Mouse (Mus musculus) spleen, adult 2 months (tissue): ENCODE results near the gene Tnp1.

Experiments
- CTCF ChIP-seq: fragments of 200-500 bp; IDR thresholded peaks from 2 replicates; pipeline ENCODE4 v1.5.1; 2011; ENCODE audit warnings: mild to moderate bottlenecking, inconsistent platforms; ENCODE audit not compliant: insufficient read depth, insufficient read length, insufficient replicate concordance; ENCODE audit errors: extremely low read depth
- POLR2A ChIP-seq: fragments of 200-500 bp; IDR thresholded peaks from 2 replicates; pipeline ENCODE4 v1.6.1; 2011; ENCODE audit warnings: low read depth, low read length, inconsistent platforms

DNA sequence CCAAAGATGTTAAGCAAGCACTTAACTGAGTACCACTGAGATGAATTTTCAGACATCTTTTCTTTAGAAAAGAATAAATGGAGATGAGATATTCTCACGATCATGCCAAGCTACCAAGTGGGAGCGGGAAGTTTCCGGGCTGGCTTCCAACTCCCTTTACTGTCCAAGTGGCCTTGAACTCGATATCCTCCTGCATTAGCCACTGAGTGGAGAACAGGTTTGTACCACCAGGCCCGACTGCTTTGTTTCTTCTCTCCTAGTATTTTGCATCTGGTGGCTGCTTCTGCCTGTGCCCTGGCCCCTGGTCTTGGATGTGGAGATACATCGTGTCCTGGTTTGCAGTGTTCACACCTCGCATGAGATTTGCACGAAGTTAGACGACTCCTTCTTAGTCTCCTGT, 45.2 kb downstream of the Tnp1 start:
- TF ChIP-seq CTCF: no peak
- TF ChIP-seq POLR2A: no peak
